Mouse (Mus musculus) limb, embryonic 15.5 days (tissue): ENCODE measurements at regions not wholly inside any gene's neighbourhood (a gene's known extent, or its start where the extent isn't known, plus 50 kb on each side); places are given as distances from the start of the nearest gene placed in this dataset.
A peak's percentile ranks its signal among the peaks of the same experiment; 100 is the strongest.

Experiments
- ATAC-seq: fragments of 200-750 bp; cut with Nextera tagmentation; 2 replicates; pipeline ENCODE4 v1.8.0; 2017; ENCODE audit warnings: low read depth, moderate TSS enrichment; ENCODE audit not compliant: insufficient number of reproducible peaks, low FRiP score, low TSS enrichment
- H3K27ac ChIP-seq: fragments of 300-500 bp; sonication (generic); 2 replicates; pipeline ENCODE4 v1.5.1; 2015; ENCODE audit warnings: moderate library complexity, mild to moderate bottlenecking, inconsistent platforms
- H3K27me3 ChIP-seq: fragments of 300-500 bp; sonication (generic); 2 replicates; pipeline ENCODE4 v1.6.1; 2015; ENCODE audit warnings: inconsistent platforms
- H3K36me3 ChIP-seq: fragments of 300-500 bp; sonication (generic); 2 replicates; pipeline ENCODE4 v1.6.1; 2015; ENCODE audit warnings: inconsistent platforms
- H3K4me1 ChIP-seq: fragments of 300-500 bp; sonication (generic); 2 replicates; pipeline ENCODE4 v1.6.1; 2015; ENCODE audit warnings: inconsistent platforms
- H3K4me2 ChIP-seq: fragments of 300-500 bp; sonication (generic); 2 replicates; pipeline ENCODE4 v1.6.1; 2015; ENCODE audit warnings: mild to moderate bottlenecking, inconsistent platforms
- H3K4me3 ChIP-seq: fragments of 300-500 bp; sonication (generic); 2 replicates; pipeline ENCODE4 v1.5.1; 2015; ENCODE audit warnings: mild to moderate bottlenecking, inconsistent platforms
- H3K9ac ChIP-seq: fragments of 300-500 bp; sonication (generic); 2 replicates; pipeline ENCODE4 v1.6.1; 2015; ENCODE audit warnings: inconsistent platforms
- H3K9me3 ChIP-seq: fragments of 300-500 bp; sonication (generic); 2 replicates; pipeline ENCODE4 v1.6.1; 2016; ENCODE audit warnings: inconsistent platforms
- WGBS: fragments of 180-500 bp; shearing (Covaris S2); methylation state at CpG from one replicate; pipeline ENCODE4 v1.1.7; 2015; 5-methylcytosine and 5-hydroxymethylcytosine counted together

DNA sequence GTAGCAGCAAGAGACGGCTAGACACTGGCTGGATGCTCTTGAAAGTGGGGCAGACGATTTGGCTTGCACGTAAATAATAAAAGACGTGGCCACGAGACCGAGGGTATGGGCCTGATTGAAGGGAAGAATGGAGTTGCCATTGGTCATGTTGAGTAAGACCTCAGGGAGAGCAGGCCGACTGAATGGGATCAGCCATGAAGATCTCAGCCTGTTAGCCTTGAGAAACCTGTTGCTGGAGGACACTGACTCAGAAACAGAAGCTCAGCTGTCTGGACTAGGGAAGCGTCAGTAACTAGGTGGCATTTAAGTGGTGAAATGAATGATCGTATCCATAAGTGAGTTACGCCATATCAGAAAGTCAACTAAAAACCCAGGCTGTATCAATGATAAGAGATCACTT lies 126.3 kb upstream of the Sox4 start:
- ATAC-seq = no peak
- Histone ChIP-seq H3K4me2 (no peak overlapping the region), H3K27me3 (no peaks in the 10 kb centered on the region), H3K4me3 (no peak overlapping the region), H3K9me3 (no peaks in the 10 kb centered on the region), H3K9ac (no peak overlapping the region), H3K27ac (no peak overlapping the region), H3K36me3 (no peaks in the 10 kb centered on the region), H3K4me1 (0 out of 2 replicates have a peak, but pooled peaks cover 3% of the 10 kb centered on the region)
- WGBS = 94% methylated on average over 10 of the region's 10 CpGs

- Histone ChIP-seq H3K9ac (no peak overlapping the region), H3K9me3 (no peaks in the 10 kb centered on the region), H3K4me1 (no peaks in the 10 kb centered on the region), H3K27me3 (no peaks in the 10 kb centered on the region), H3K4me2 (no peak overlapping the region), H3K4me3 (no peak overlapping the region), H3K27ac (no peak overlapping the region), H3K36me3 (no peaks in the 10 kb centered on the region)
- ATAC-seq = no peak
- WGBS = 85% methylated on average over 2 of the region's 2 CpGs
Measured at GRCm38 (mm10) chr13:29073630-29074029, 120.1 kb upstream of the Sox4 start.

- H3K4me3 ChIP-seq = no peak overlapping the region
- H3K4me1 ChIP-seq = no peaks in the 10 kb centered on the region
- H3K4me2 ChIP-seq = no peak overlapping the region
- 0 out of 2 replicates have a peak overlapping the region, but pooled peaks have one; percentile 35 for H3K27ac ChIP-seq
- no peaks in the 10 kb centered on the region for H3K27me3 ChIP-seq
- H3K9ac ChIP-seq = no peak overlapping the region
- 55% methylated on average over 5 of the region's 5 CpGs for WGBS
- no peaks in the 10 kb centered on the region for H3K36me3 ChIP-seq
- no peaks in the 10 kb centered on the region for H3K9me3 ChIP-seq
- ATAC-seq = no peak
Measured at GRCm38 (mm10) chr13:29063924-29064323, 110.4 kb upstream of the Sox4 start.

- Histone ChIP-seq H3K27ac (no peak overlapping the region), H3K9ac (no peak overlapping the region), H3K4me1 (no peaks in the 10 kb centered on the region), H3K27me3 (no peaks in the 10 kb centered on the region), H3K9me3 (no peaks in the 10 kb centered on the region), H3K4me3 (no peak overlapping the region), H3K4me2 (no peak overlapping the region), H3K36me3 (no peaks in the 10 kb centered on the region)
- 62% methylated on average over 5 of the region's 5 CpGs for WGBS
- ATAC-seq = no peak
Measured at GRCm38 (mm10) chr13:29058685-29059084, 105.2 kb upstream of the Sox4 start.

DNA sequence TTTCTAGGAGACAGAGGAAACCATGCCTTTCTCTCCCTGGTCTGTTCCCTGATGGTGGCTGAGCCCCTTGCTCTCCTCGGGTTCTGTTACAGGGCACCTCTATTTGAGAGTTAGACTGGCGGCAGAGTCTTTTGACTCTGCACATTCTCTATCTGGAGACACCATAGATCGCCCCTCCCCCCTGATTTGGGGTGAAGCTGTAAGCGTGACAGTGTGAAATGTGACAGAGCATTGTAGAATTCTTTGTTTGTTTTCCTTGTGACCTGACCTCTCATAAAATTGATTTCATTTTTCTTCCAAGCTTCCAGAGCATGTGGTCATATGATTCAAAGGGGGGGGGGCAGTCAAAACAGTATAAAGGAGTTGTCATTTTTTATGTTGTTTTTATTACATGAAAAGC lies 96.2 kb upstream of the Sox4 start:
- WGBS = 50% methylated on average over 4 of the region's 4 CpGs
- no peak overlapping the region for H3K9ac ChIP-seq
- no peak overlapping the region for H3K27ac ChIP-seq
- H3K4me3 ChIP-seq = no peak overlapping the region
- no peak overlapping the region for H3K4me2 ChIP-seq
- ATAC-seq = no peak
- no peaks in the 10 kb centered on the region for H3K4me1 ChIP-seq
- no peaks in the 10 kb centered on the region for H3K36me3 ChIP-seq
- H3K9me3 ChIP-seq = no peaks in the 10 kb centered on the region
- no peaks in the 10 kb centered on the region for H3K27me3 ChIP-seq

GRCm38 (mm10) chr13:29048990-29049576 lies 95.6 kb upstream of the Sox4 start:
- WGBS = 51% methylated on average over 7 of the region's 7 CpGs

DNA sequence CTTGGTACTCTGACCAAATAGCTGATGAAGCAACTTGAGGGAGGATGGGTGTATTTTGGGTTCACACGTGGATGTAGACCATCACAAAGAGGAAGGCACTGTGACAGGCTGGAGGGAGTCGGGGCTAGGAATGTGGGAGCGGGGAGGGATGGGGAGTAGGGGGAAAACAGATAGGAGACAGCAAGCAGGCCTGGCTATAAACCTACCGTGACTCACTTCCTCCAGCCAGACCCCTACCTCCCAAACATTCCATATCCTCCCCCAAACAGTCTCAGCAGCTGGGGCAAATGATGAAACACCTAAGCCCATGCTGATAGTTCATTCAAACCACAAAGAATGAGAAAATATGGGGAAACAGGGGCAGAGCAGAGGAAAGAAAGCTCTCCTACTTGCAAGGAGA lies 91.1 kb upstream of the Sox4 start:
- ATAC-seq = no peak
- WGBS = 45% methylated on average over 4 of the region's 4 CpGs
- H3K36me3 ChIP-seq = no peaks in the 10 kb centered on the region
- no peak overlapping the region for H3K4me3 ChIP-seq
- no peak overlapping the region for H3K9ac ChIP-seq
- no peak overlapping the region for H3K27ac ChIP-seq
- no peaks in the 10 kb centered on the region for H3K9me3 ChIP-seq
- H3K4me1 ChIP-seq = peaks cover 4% of the 10 kb centered on the region; the same call in 1 of the 2 replicates
- H3K4me2 ChIP-seq = no peak overlapping the region
- no peaks in the 10 kb centered on the region for H3K27me3 ChIP-seq

More at GRCm38 (mm10) chr13:29048990-29049576, 95.6 kb upstream of the Sox4 start:
- H3K9me3 ChIP-seq = no peaks in the 10 kb centered on the region
- peaks cover 4% of the 10 kb centered on the region; the same call in 1 of the 2 replicates for H3K4me1 ChIP-seq
- H3K27ac ChIP-seq = no peak overlapping the region
- H3K9ac ChIP-seq = no peak overlapping the region
- H3K4me3 ChIP-seq = no peak overlapping the region
- no peak for ATAC-seq
- no peaks in the 10 kb centered on the region for H3K36me3 ChIP-seq
- no peak overlapping the region for H3K4me2 ChIP-seq
- H3K27me3 ChIP-seq = no peaks in the 10 kb centered on the region

DNA sequence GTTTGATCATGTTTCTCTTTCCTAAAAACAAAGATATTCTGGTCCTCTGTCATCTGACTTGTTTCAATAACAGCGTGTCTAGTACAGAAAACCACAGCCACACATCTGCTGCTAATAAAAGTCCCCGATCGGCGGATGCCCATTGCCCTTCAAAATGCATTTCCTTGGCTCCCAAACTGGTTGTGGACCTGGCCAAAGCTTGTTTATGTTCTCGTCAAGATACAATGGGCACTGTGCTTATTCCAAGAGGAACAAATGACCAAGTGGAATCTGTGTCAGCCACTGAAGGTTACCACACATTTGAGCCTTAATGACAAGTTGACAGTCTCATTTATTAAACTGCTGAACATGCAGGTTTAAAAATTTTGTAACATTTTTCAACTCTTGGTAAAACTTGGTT lies 86.8 kb upstream of the Sox4 start:
- Histone ChIP-seq H3K4me3 (no peak overlapping the region), H3K36me3 (no peaks in the 10 kb centered on the region), H3K4me2 (no peak overlapping the region), H3K27ac (no peak overlapping the region), H3K9me3 (no peaks in the 10 kb centered on the region), H3K9ac (no peak overlapping the region), H3K4me1 (peaks cover 4% of the 10 kb centered on the region; the same call in 1 of the 2 replicates), H3K27me3 (no peaks in the 10 kb centered on the region)
- WGBS = 42% methylated on average over 5 of the region's 5 CpGs
- ATAC-seq = no peak

- 57% methylated on average over 4 of the region's 4 CpGs for WGBS
- ATAC-seq = no peak
Measured at GRCm38 (mm10) chr13:29034904-29035303, 81.4 kb upstream of the Sox4 start.

DNA sequence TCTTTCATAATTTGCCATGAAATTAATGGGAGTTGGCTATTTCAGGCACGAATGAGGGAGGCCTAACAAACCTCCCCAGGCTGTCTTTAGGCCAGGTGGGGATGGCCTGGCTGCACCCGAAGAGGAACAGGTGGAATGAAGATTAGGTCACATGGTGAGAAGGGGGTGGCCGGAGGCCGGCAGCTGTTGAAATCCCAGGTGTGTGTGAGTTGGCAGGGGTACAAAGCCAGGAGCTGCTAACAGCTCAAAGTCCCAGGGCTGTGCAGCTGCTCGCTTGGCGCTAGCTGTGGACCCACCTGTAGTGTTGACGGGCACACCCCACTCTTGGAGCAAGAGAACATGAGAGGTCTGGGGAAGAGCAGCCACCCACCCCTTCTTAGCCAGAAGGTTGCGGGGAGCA lies 80.9 kb upstream of the Sox4 start:
- H3K4me3 ChIP-seq = no peak overlapping the region
- no peak overlapping the region for H3K9ac ChIP-seq
- ATAC-seq = peak; percentile 69; the same call in 1 of the 2 replicates
- WGBS = 28% methylated on average over 8 of the region's 8 CpGs
- no peaks in the 10 kb centered on the region for H3K27me3 ChIP-seq
- H3K4me1 ChIP-seq = no peaks in the 10 kb centered on the region; the same call in 1 of the 2 replicates
- no peaks in the 10 kb centered on the region for H3K9me3 ChIP-seq
- H3K36me3 ChIP-seq = no peaks in the 10 kb centered on the region
- H3K27ac ChIP-seq = no peak overlapping the region
- no peak overlapping the region for H3K4me2 ChIP-seq

More at GRCm38 (mm10) chr13:29034904-29035303, 81.4 kb upstream of the Sox4 start:
- Histone ChIP-seq H3K27me3 (no peaks in the 10 kb centered on the region), H3K4me2 (no peak overlapping the region), H3K9ac (no peak overlapping the region), H3K9me3 (no peaks in the 10 kb centered on the region), H3K4me3 (no peak overlapping the region), H3K27ac (no peak overlapping the region), H3K4me1 (no peaks in the 10 kb centered on the region; the same call in 1 of the 2 replicates), H3K36me3 (no peaks in the 10 kb centered on the region)

- no peak for ATAC-seq
- 88% methylated on average over 10 of the region's 10 CpGs for WGBS
- H3K9ac ChIP-seq = no peak overlapping the region
Measured at GRCm38 (mm10) chr13:29027146-29027545, 73.6 kb upstream of the Sox4 start.

DNA sequence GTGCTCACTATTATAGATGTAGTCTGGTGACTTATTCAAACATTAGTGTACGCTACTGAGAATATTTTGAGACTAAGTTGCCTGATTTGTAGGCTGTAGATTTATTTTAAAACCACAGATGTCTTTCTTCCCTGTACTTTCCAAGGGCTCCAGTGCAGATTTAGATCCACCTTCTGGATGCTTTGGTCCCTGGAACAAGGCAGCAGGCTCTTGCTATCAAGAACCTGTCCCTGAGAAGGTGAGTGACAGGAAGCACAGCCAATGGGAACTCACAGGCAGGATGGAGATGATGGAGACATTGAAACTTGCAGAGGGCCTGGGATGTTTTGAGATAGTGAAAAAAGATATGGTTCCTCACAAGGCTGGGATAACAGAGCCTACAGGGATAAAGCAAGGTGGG lies 70.0 kb upstream of the Sox4 start:
- Histone ChIP-seq H3K9me3 (no peaks in the 10 kb centered on the region), H3K9ac (no peak overlapping the region), H3K4me2 (no peak overlapping the region), H3K36me3 (no peaks in the 10 kb centered on the region), H3K4me3 (no peak overlapping the region), H3K27me3 (no peaks in the 10 kb centered on the region), H3K4me1 (no peaks in the 10 kb centered on the region), H3K27ac (no peak overlapping the region)
- ATAC-seq = no peak
- 89% methylated on average over 1 of the region's 1 CpGs for WGBS

More at GRCm38 (mm10) chr13:29027146-29027545, 73.6 kb upstream of the Sox4 start:
- Histone ChIP-seq H3K4me1 (no peaks in the 10 kb centered on the region), H3K27me3 (no peaks in the 10 kb centered on the region), H3K27ac (no peak overlapping the region), H3K9me3 (no peaks in the 10 kb centered on the region), H3K36me3 (no peaks in the 10 kb centered on the region), H3K4me3 (no peak overlapping the region), H3K4me2 (no peak overlapping the region)

- no peaks in the 10 kb centered on the region for H3K27me3 ChIP-seq
- H3K9ac ChIP-seq = no peak overlapping the region
- no peaks in the 10 kb centered on the region; the same call in 1 of the 2 replicates for H3K4me1 ChIP-seq
- H3K4me3 ChIP-seq = no peak overlapping the region
- H3K9me3 ChIP-seq = no peaks in the 10 kb centered on the region
- ATAC-seq = no peak
- WGBS = 87% methylated on average over 3 of the region's 3 CpGs
- H3K4me2 ChIP-seq = no peak overlapping the region
- no peak overlapping the region for H3K27ac ChIP-seq
- H3K36me3 ChIP-seq = no peaks in the 10 kb centered on the region
Measured at GRCm38 (mm10) chr13:29019839-29020238, 66.3 kb upstream of the Sox4 start.
